Mouse (Mus musculus) Muller cell, postnatal 12 days (primary cell): ENCODE data around the gene 9630041A04Rik.

Experiments used
- DNase-seq: peaks from one replicate; pipeline ENCODE4 v3.0.0-alpha.2; 2015; ENCODE audit errors: inconsistent ontology term

Gene 9630041A04Rik

GRCm38 (mm10) chr9:101861596-101862471 lies at the start of gene 9630041A04Rik:
9630041A04Rik (plus strand) TSS chr9:101861841.
- DNase-seq: peak; percentile 3

GRCm38 (mm10) chr9:101823896-101824295 lies 37.7 kb upstream of the 9630041A04Rik start:
- peak; percentile 65 for DNase-seq

- no peak for DNase-seq
These were observed 36.0 kb upstream of the 9630041A04Rik start for GRCm38 (mm10) chr9:101825626-101826025.

DNA sequence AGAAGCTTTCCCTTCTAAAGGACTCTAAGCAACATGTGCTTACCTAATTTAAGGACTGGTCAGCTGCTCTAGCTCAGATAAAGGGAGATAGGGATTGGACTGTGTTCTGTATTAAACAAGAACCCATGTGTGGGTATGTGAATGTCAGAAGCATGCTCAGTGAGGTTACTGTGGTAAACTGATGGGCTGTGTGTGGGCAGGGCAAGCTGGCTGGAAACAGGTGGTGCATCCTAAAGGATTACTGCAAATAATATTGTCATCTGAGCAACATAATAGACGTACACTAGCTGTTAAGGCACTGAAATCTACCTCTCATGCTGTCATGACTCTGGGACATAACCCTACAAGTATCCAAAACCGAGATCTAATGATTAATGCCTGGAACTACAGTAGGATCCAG lies 28.0 kb upstream of the 9630041A04Rik start:
- no peak for DNase-seq

- DNase-seq: no peak
These were observed 20.5 kb upstream of the 9630041A04Rik start for GRCm38 (mm10) chr9:101841101-101841500.

- DNase-seq: no peak
These were observed 17.7 kb upstream of the 9630041A04Rik start for GRCm38 (mm10) chr9:101843893-101844292.

DNA sequence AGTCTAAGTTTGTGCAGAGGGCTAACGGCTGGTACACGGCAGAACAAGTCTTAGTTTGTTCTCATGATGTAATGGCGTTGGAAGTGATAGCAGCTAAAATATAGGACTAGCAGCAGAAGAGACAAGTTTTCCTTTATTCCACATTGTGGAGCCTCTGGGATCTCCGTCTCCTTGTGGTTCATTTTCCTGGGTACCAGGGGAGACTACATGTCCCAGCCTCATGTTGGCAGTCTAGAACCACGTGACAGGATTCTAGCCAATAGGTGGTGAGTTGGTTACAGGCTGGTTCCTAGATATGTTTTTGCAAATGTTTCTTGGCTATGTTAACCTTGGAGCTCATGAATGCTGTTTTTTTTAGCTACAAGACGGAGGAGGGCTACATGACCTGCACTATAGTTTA lies 15.9 kb upstream of the 9630041A04Rik start:
- DNase-seq: no peak

DNA sequence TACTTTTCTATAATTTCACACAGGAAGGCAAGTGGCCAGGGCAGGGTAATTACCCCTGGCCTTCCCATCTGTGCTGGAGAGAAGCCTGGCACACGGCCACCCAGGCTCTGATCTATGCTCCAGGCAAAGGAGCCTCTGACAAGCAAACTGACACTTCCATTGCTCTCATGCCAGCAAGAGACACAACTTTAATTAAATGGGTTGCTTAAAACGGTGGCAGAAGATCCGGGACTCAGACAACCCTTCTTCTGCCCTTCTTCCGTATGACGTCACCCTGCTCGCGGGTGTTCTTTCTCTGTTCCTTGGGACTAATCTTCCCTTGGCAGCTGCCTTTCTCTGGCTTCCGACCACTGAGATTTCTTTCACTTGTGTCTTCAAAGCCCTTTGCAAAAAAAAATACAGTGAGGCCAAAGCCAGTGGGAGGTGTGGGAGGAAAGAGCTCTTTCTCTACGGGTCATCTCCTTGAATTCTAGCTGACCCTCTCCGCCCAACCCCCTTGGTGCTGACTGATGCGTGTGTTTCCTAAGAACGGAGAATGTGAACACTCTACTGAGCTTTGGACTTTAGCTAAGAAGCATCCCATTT lies 932 bp downstream of the 9630041A04Rik start:
- peak; percentile 83 for DNase-seq

- no peak for DNase-seq
These were observed 1.5 kb downstream of the 9630041A04Rik start for GRCm38 (mm10) chr9:101863130-101863529.

- no peak for DNase-seq
These were observed 7.0 kb downstream of the 9630041A04Rik start for GRCm38 (mm10) chr9:101868593-101868992.

- DNase-seq: no peak
These were observed 8.4 kb downstream of the 9630041A04Rik start for GRCm38 (mm10) chr9:101870034-101870433.

- DNase-seq: no peak
These were observed 13.7 kb downstream of the 9630041A04Rik start for GRCm38 (mm10) chr9:101875306-101875705.

GRCm38 (mm10) chr9:101877109-101877987 lies 15.7 kb downstream of the 9630041A04Rik start:
- no peak for DNase-seq

DNA sequence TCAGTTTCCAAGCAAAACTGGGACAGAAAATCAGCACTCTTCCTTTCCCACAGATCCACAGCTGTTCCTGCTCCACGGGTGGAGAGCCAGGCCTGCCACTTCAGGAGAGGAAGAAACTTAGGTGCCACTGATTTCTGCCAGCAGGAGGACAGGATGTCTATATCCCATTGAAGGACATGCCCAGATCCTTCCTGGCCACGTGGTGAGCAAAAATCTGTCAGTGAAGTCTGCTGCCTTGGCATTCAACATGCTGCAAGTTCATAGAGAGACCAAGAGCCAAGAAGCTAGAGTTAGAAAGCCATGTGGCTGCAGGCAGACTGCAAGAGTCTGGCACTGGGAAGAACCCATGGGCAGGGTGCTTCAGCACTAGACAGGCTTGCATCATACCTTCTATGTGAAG lies 21.7 kb downstream of the 9630041A04Rik start:
- no peak for DNase-seq

GRCm38 (mm10) chr9:101897851-101898250 lies 36.2 kb downstream of the 9630041A04Rik start:
- DNase-seq: no peak

GRCm38 (mm10) chr9:101903406-101903805 lies 41.8 kb downstream of the 9630041A04Rik start:
- no peak for DNase-seq

DNA sequence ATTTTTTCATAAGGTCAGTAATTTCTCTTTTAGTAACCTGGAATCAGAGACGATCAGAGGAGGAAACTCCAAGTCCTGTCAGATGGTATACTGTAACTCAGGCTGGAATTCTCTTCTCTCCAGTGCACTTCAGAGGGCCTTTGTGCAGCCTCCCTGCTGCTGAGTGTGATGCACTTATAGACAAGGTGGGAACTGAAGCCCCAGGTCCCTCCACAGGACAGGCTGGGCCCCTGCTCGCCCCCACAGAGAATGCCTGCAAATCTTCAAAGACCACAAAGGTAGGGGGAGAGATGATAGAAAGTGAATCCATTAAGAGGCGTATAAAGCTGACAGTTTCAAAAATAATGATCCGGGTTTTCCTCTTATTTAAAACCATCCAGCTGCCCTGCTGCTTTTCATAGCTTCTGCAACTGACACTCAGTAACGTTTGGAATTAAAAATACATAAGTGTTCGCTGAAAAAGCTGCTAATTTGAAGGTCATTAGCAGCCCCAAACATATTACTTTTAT lies 46.2 kb downstream of the 9630041A04Rik start:
- DNase-seq: no peak

DNA sequence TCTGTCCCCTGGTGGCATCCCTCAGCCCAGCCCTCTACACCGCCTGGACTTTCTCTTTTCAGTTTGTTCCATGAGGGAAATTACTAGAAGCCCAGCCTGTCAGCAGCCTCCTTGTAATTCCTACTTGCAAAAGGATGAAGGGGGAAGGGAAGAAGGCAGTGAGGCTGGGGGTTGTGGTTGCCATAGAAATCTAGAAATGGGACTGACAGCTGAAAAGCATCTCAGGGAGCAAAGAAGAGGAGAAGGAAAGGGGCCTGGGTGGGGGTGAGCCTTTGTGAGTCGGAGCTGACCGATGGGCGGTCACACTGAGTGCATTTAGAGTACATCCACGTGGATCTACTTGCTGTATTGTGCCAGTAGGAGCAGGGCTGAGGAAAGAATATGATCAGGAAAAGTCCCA lies 47.2 kb downstream of the 9630041A04Rik start:
- DNase-seq: no peak

DNA sequence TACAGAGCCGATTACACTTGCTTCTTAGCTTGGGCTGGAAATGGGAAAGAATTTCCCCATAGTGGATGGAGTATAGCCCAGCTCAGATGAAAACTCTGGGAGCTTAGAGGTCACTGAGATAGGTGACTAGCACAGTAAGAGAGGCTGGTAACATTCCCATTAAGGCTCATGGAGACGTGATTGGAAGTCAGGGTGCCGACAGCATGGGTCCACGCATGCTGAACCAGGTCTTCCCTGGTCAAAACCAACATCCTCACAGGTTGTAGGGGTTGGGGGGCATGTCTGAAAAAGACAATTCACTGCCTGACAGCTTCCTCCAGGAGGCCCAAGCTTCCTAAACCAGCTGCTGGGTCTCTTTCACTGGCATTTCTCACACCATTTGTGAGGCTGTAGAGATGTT lies 47.9 kb downstream of the 9630041A04Rik start:
- no peak for DNase-seq

GRCm38 (mm10) chr9:101911176-101911866 lies 49.7 kb downstream of the 9630041A04Rik start:
- DNase-seq: peak; percentile 77

DNA sequence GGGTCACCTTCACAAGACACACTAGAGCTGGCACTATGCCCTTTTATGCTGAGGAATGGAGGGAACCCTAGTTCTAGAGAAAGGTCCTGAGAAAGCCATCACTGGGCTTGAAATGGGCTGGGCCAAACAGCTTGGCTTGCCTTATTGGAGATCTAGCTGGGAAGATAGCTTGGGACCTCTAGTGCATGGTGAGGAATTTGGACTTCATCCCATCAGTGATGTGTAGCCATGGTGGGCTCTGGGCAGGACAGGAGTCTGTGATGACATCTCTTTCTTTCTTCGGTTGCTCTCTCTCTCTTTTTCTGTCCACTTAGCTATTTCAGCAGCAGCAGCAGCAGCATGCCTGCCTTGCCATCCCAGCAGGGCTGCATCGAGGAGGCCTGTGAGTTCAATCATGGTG lies 53.4 kb downstream of the 9630041A04Rik start:
- no peak for DNase-seq
